Mouse (Mus musculus) CH12.LX (cell line): ENCODE measurements at regions not wholly inside any gene's neighbourhood (a gene's known extent, or its start where the extent isn't known, plus 50 kb on each side); places are given as distances from the start of the nearest gene placed in this dataset.

ENCODE experiments used
- DNase-seq: peaks from one replicate; pipeline ENCODE4 v3.0.0-alpha.2; 2013; ENCODE audit errors: extremely low read depth
- H3K27ac ChIP-seq: 2 replicates; pipeline ENCODE4 v1.5.1; 2012; ENCODE audit warnings: low read depth, mild to moderate bottlenecking, control low read depth, moderate library complexity; ENCODE audit not compliant: insufficient read depth
- H3K27me3 ChIP-seq: replicated peaks from 2 replicates; pipeline ENCODE3; 2012; ENCODE audit warnings: inconsistent platforms
- H3K36me3 ChIP-seq, 2 experiments: replicated peaks in 1 of 2; 2 replicates each; pipeline versions ENCODE3 to v1.6.1; 2012; ENCODE audit warnings: inconsistent platforms in 1 of 2, low read length in 1 of 2, mild to moderate bottlenecking in 1 of 2, mixed read lengths in 1 of 2, moderate library complexity in 1 of 2; ENCODE audit not compliant: control insufficient read depth in 1 of 2, insufficient read depth in 1 of 2
- H3K4me1 ChIP-seq, 2 experiments: 2 replicates each; pipeline ENCODE4 v1.6.1; 2012; ENCODE audit warnings: inconsistent platforms in 1 of 2, moderate library complexity in 1 of 2; ENCODE audit not compliant: insufficient read depth in 2 of 2, control insufficient read depth in 1 of 2
- H3K4me2 ChIP-seq: 2 replicates; pipeline ENCODE4 v1.6.1; 2012; ENCODE audit warnings: low read depth, mild to moderate bottlenecking, control low read depth; ENCODE audit not compliant: poor library complexity, insufficient read depth, severe bottlenecking
- H3K4me3 ChIP-seq, 3 experiments: fragments of 150-350 bp in 1 of 3; sonication (generic) in 1 of 3; replicated peaks in 1 of 3; 2 replicates each; pipeline versions ENCODE3 to v1.5.1; 2011 to 2012; ENCODE audit warnings: low read depth in 2 of 3, low read length in 2 of 3, mild to moderate bottlenecking in 2 of 3, moderate library complexity in 2 of 3, control low read depth in 1 of 3, improper control_type of control experiment in 1 of 3, inconsistent platforms in 1 of 3, mixed read lengths in 1 of 3; ENCODE audit not compliant: poor library complexity in 1 of 3
- H3K79me2 ChIP-seq: replicated peaks from 2 replicates; pipeline ENCODE4 v1.6.1; 2012; ENCODE audit warnings: mild to moderate bottlenecking, moderate library complexity; ENCODE audit not compliant: control insufficient read depth, poor library complexity, insufficient read depth, severe bottlenecking; ENCODE audit errors: extremely low read depth
- H3K9ac ChIP-seq: 2 replicates; pipeline ENCODE4 v1.6.1; 2012; ENCODE audit warnings: low read depth, mild to moderate bottlenecking, control low read depth, moderate library complexity; ENCODE audit not compliant: insufficient read depth
- H3K9me3 ChIP-seq: replicated peaks from 2 replicates; pipeline ENCODE3; 2012; ENCODE audit warnings: low read length, inconsistent platforms, mixed read lengths
- E2F4 ChIP-seq: IDR thresholded peaks from 2 replicates; pipeline ENCODE4 v1.6.1; 2011; ENCODE audit warnings: low read depth, low read length, improper control_type of control experiment; ENCODE audit not compliant: insufficient replicate concordance
- EP300 ChIP-seq: IDR thresholded peaks from 2 replicates; pipeline ENCODE4 v1.6.1; 2011; ENCODE audit warnings: low read length, improper control_type of control experiment
- ETS1 ChIP-seq: conservative IDR thresholded peaks from 2 replicates; pipeline ENCODE4 v1.6.1; 2012; ENCODE audit warnings: low read depth, mild to moderate bottlenecking, inconsistent platforms, low read length, improper control_type of control experiment, moderate library complexity
- MAFK ChIP-seq: IDR thresholded peaks from 2 replicates; pipeline ENCODE4 v1.6.1; 2011; ENCODE audit warnings: low read length, improper control_type of control experiment; ENCODE audit not compliant: insufficient replicate concordance
- MAZ ChIP-seq: IDR thresholded peaks from 2 replicates; pipeline ENCODE4 v1.6.1; 2012; ENCODE audit warnings: low read depth, mild to moderate bottlenecking, inconsistent platforms, low read length, improper control_type of control experiment, moderate library complexity
- MEF2A ChIP-seq: IDR thresholded peaks from 2 replicates; pipeline ENCODE4 v1.6.1; 2014; ENCODE audit warnings: low read depth, mild to moderate bottlenecking, inconsistent platforms, low read length, improper control_type of control experiment, borderline replicate concordance
- MXI1 ChIP-seq: IDR thresholded peaks from 2 replicates; pipeline ENCODE4 v1.6.1; 2011; ENCODE audit warnings: mild to moderate bottlenecking, low read depth, low read length, improper control_type of control experiment
- NRF1 ChIP-seq: IDR thresholded peaks from 2 replicates; pipeline ENCODE4 v1.6.1; 2014; ENCODE audit warnings: low read depth, mild to moderate bottlenecking, inconsistent platforms, low read length, improper control_type of control experiment, moderate library complexity
- PAX5 ChIP-seq: IDR thresholded peaks from 2 replicates; pipeline ENCODE4 v1.6.1; 2012; ENCODE audit warnings: low read length, inconsistent platforms, mixed read lengths
- POLR2AphosphoS2 ChIP-seq: IDR thresholded peaks from 2 replicates; pipeline ENCODE4 v1.6.1; 2011; ENCODE audit warnings: low read depth, low read length, improper control_type of control experiment
- RCOR1 ChIP-seq: conservative IDR thresholded peaks from 2 replicates; pipeline ENCODE4 v1.6.1; 2012; ENCODE audit warnings: low read depth, mild to moderate bottlenecking, inconsistent platforms, low read length, improper control_type of control experiment
- SMC3 ChIP-seq: IDR thresholded peaks from 2 replicates; pipeline ENCODE4 v1.6.1; 2011; ENCODE audit warnings: low read depth, low read length, improper control_type of control experiment
- TBP ChIP-seq: conservative IDR thresholded peaks from 2 replicates; pipeline ENCODE4 v1.6.1; 2011; ENCODE audit warnings: low read depth, low read length, improper control_type of control experiment
- UBTF ChIP-seq: IDR thresholded peaks from 2 replicates; pipeline ENCODE4 v1.6.1; 2012; ENCODE audit warnings: low read depth, mild to moderate bottlenecking, inconsistent platforms, low read length, improper control_type of control experiment, moderate library complexity
- ZC3H11A ChIP-seq: IDR thresholded peaks from 2 replicates; pipeline ENCODE4 v1.6.1; 2012; ENCODE audit warnings: low read depth, mild to moderate bottlenecking, inconsistent platforms, low read length, improper control_type of control experiment
- dilution Hi-C: fragments of 300-500 bp; cut with MboI; formaldehyde crosslinking; loops from 2 replicates; pipeline ENCODE4 v1.14.3; 2020; ENCODE audit warnings: low sequenced_read_pairs; ENCODE audit not compliant: extremely low pct_unique_long_range_greater_than_20kb, extremely low pct_ligation_motif_present
- in situ Hi-C: fragments of 300-500 bp; cut with MboI; formaldehyde crosslinking; loops from 3 replicates; pipeline ENCODE4 v1.14.3; 2019; ENCODE audit warnings: low sequenced_read_pairs, low pct_ligation_motif_present, low pct_unique_long_range_greater_than_20kb, mixed read lengths

GRCm38 (mm10) chr1:63944786-63945185 is 175.7 kb upstream of the 4933402D24Rik start:
- DNase-seq: no peak
- Histone ChIP-seq H3K36me3 (no peaks in the 10 kb centered on the region), H3K27me3 (no peaks in the 10 kb centered on the region), H3K27ac (no peak overlapping the region), H3K4me2 (no peak overlapping the region), H3K79me2 (no peaks in the 10 kb centered on the region), H3K9me3 (no peaks in the 10 kb centered on the region), H3K4me3 (no peak overlapping the region), H3K4me1 (0 out of 4 replicates have a peak, but pooled peaks cover 0 to 2% of the 10 kb centered on the region in 2 experiments), H3K9ac (no peak overlapping the region)
- in situ Hi-C loops (no loop called here), dilution Hi-C loops (no loop called here)
- TF ChIP-seq E2F4 (no peak), MEF2A (no peak), RCOR1 (no peak), POLR2AphosphoS2 (no peak), MAZ (no peak), MXI1 (no peak), NRF1 (no peak), SMC3 (no peak), UBTF (no peak), ETS1 (no peak), ZC3H11A (no peak)

- no peaks in the 10 kb centered on the region for H3K79me2 ChIP-seq
- no peak overlapping the region for H3K27ac ChIP-seq
- TF ChIP-seq PAX5 (no peak), MAFK (no peak), MXI1 (no peak), MEF2A (no peak), EP300 (no peak), E2F4 (no peak), POLR2AphosphoS2 (no peak)
- H3K36me3 ChIP-seq: no peaks in the 10 kb centered on the region
- dilution Hi-C loops: no loop called here
- in situ Hi-C loops: no loop called here
- H3K9me3 ChIP-seq: no peaks in the 10 kb centered on the region
- no peaks in the 10 kb centered on the region for H3K27me3 ChIP-seq
- H3K4me2 ChIP-seq: no peak overlapping the region
- H3K4me1 ChIP-seq: no peaks in the 10 kb centered on the region
- no peak overlapping the region for H3K9ac ChIP-seq
- no peak for DNase-seq
- H3K4me3 ChIP-seq: no peak overlapping the region
Measured at GRCm38 (mm10) chr1:63938416-63938815, 169.3 kb upstream of the 4933402D24Rik start.

GRCm38 (mm10) chr1:63937480-63937879 is 168.4 kb upstream of the 4933402D24Rik start:
- DNase-seq: no peak
- H3K36me3 ChIP-seq: no peaks in the 10 kb centered on the region
- TF ChIP-seq TBP: no peak
- no peak overlapping the region for H3K4me3 ChIP-seq
- in situ Hi-C loops: no loop called here
- no peak overlapping the region for H3K4me2 ChIP-seq
- no peaks in the 10 kb centered on the region for H3K27me3 ChIP-seq
- dilution Hi-C loops: no loop called here
- H3K9me3 ChIP-seq: no peaks in the 10 kb centered on the region
- no peaks in the 10 kb centered on the region for H3K4me1 ChIP-seq
- no peak overlapping the region for H3K27ac ChIP-seq
- no peaks in the 10 kb centered on the region for H3K79me2 ChIP-seq
- no peak overlapping the region for H3K9ac ChIP-seq
